Mouse (Mus musculus): Measurements from ENCODE around the gene Rbfox2. TPM values are rescaled to one million over a fixed set of nuclear protein-coding genes. Genes with fewer than 3 reads are reported as not detected.
"Not testable (repeated sequence)": the region's sequence is repeated elsewhere in the genome, so short reads cannot be mapped to it uniquely, and the experiment has no call there.

Gene Rbfox2
- polyA plus RNA-seq, 1 experiment from 2014 or later = 81.5 TPM

DNA sequence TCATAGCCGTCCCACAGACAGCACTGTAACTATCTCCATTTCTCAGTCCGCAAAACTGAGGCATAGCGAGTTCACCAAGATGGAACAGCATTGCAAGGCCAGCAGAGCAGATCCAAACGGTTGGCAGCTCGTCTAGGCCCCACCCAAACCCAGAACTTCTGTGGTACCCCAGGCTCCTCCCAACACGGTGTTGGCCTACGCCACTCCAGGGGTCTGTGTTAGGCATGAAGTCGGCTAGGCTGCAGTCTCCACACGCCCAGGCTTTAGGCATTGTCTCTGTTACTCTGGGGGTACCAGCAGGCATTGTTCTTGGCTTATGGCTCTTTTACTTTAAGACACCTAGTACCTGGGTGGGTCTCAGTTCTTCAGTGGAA is 30.2 kb upstream of the Rbfox2 start:
- H3K27ac ChIP-seq (ENCODE audit: low read depth, low read length) = no peak overlapping the region
- WGBS (ENCODE audit: insufficient replicate concordance) = 40% methylated on average over 9 of the region's 9 CpGs
- H3K4me1 ChIP-seq (ENCODE audit: control insufficient read depth, insufficient read depth, low read length) = peaks cover 12% of the 10 kb centered on the region
- H3K27me3 ChIP-seq (ENCODE audit: control insufficient read depth, insufficient read depth, low read length) = no peaks in the 10 kb centered on the region
- no peaks in the 10 kb centered on the region for H3K36me3 ChIP-seq (ENCODE audit: control insufficient read depth, insufficient read depth, low read length)
- no peak overlapping the region for H3K4me3 ChIP-seq (ENCODE audit: low read depth, low read length)
- peak overlapping the region; percentile 62 for H3K4me2 ChIP-seq
- H3K9ac ChIP-seq (ENCODE audit: low read depth, low read length) = peak overlapping the region; percentile 63; the same call in 1 of the 2 replicates
- H3K9me3 ChIP-seq (replicated peaks; ENCODE audit: control insufficient read depth, low read length) = no peaks in the 10 kb centered on the region
- ATAC-seq (replicated peaks; ENCODE audit: insufficient number of reproducible peaks, low FRiP score, low TSS enrichment) = no peak

DNA sequence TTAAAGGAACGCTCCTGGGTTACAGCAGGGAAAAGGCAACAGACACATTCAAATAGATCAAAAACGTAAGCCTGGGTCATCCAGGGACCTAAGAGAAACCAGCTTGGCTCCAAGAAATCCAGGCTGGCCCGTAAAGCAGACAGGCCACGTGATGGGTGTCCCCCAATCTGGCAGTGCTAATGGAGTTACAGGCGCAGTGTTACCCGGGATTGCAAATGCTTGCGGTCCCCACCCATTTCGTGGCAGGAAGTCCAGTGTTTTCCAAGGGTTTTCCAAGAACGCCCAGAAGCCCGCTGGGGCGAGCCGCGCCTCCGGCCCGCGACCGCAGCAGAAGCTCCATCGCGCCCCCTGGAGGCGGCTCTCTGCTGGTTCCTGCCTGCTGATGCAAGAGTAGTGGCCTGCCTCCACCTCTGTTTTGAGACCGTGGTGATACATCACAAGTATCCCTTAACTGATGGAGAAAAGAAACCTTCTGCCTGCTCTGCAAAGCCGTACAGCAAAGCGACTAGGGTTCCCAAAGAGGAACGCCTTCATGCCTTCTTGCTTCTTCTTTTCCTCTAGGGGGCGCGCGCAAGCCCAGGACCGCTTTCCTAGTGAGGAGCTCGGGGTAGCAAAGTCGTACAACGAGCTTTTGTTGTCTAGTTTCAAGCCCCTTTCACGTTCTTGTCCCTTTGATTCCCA is 29.6 kb upstream of the Rbfox2 start:
- Histone ChIP-seq H3K4me2 (peak overlapping the region; percentile 62), H3K9ac (ENCODE audit: low read depth, low read length) (peak overlapping the region; percentile 63), H3K36me3 (ENCODE audit: control insufficient read depth, insufficient read depth, low read length) (no peaks in the 10 kb centered on the region), H3K27me3 (ENCODE audit: control insufficient read depth, insufficient read depth, low read length) (no peaks in the 10 kb centered on the region), H3K4me3 (ENCODE audit: low read depth, low read length) (peak overlapping the region; percentile 30), H3K4me1 (ENCODE audit: control insufficient read depth, insufficient read depth, low read length) (peaks cover 12% of the 10 kb centered on the region), H3K27ac (ENCODE audit: low read depth, low read length) (peak overlapping the region; percentile 70), H3K9me3 (replicated peaks; ENCODE audit: control insufficient read depth, low read length) (no peaks in the 10 kb centered on the region)
- 2% methylated on average over 32 of the region's 32 CpGs for WGBS (ENCODE audit: insufficient replicate concordance)
- peak; percentile 76 for ATAC-seq (replicated peaks; ENCODE audit: insufficient number of reproducible peaks, low FRiP score, low TSS enrichment)

DNA sequence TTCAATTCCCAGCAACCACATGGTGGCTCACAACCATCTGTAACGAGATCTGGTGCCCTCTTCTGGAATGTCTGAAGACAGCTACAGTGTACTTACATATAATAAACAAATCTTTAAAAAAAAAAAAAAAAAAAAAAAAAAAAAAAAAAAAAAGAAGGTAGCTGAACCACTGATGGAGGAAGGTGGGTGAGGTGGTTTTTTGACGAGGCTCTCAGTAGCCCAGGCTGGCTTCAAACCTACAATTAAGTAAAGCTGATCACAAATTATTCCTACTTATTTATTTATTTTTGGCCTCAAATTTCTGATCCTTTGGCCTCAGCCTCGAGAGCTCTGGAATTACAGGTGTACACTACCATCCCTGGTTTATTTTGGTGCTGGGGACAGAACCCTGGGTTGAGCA is 28.4 kb upstream of the Rbfox2 start:
- not testable (repeated sequence) for H3K27me3 ChIP-seq (ENCODE audit: control insufficient read depth, insufficient read depth, low read length); H3K27ac ChIP-seq (ENCODE audit: low read depth, low read length); H3K4me2 ChIP-seq; H3K36me3 ChIP-seq (ENCODE audit: control insufficient read depth, insufficient read depth, low read length); H3K9me3 ChIP-seq (replicated peaks; ENCODE audit: control insufficient read depth, low read length); H3K4me3 ChIP-seq (ENCODE audit: low read depth, low read length); H3K9ac ChIP-seq (ENCODE audit: low read depth, low read length); ATAC-seq (replicated peaks; ENCODE audit: insufficient number of reproducible peaks, low FRiP score, low TSS enrichment)
- 83% methylated on average over 3 of the region's 3 CpGs for WGBS (ENCODE audit: insufficient replicate concordance)
- H3K4me1 ChIP-seq (ENCODE audit: control insufficient read depth, insufficient read depth, low read length) = peaks cover 12% of the 10 kb centered on the region

DNA sequence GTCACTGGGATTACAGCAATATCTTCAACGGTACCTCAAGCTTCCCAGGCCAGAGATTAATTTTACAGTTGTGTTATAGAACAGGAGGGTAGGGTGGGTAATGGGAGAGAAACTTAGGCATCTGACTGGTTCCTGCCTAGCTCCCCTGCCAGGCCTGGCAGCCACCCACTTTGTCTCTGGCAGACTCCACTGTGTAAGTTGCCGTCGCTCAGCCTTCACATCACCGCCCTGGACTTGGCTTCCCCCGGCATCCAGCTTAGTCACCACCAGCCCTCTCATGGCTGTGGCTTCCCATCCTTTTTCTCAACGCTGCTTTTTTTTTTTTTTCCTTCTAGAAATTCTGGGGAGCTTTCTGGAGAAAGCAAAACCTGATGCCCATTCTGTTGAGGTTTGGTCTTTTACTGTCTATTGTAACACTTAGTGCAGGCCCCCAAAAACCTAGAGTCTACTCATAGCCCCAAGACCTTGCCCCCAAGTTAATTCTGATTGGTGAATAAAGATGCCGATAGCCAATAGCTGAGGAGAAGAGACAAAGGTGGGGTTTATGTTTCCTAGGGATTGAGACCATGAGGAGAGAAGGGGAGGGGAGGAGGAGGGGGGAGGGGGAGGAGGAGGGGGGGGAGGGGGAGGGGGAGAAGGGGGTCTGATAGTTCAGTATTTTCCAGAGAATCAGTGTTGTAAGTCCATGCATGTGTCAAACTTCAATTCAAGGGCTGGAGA is 25.6 kb upstream of the Rbfox2 start:
- H3K9me3 ChIP-seq (replicated peaks; ENCODE audit: control insufficient read depth, low read length) = no peaks in the 10 kb centered on the region
- no peak overlapping the region for H3K4me3 ChIP-seq (ENCODE audit: low read depth, low read length)
- ATAC-seq (replicated peaks; ENCODE audit: insufficient number of reproducible peaks, low FRiP score, low TSS enrichment) = no peak
- no peak overlapping the region for H3K27ac ChIP-seq (ENCODE audit: low read depth, low read length)
- 69% methylated on average over 7 of the region's 7 CpGs for WGBS (ENCODE audit: insufficient replicate concordance)
- peaks cover 12% of the 10 kb centered on the region for H3K4me1 ChIP-seq (ENCODE audit: control insufficient read depth, insufficient read depth, low read length)
- H3K4me2 ChIP-seq = no peak overlapping the region
- no peaks in the 10 kb centered on the region for H3K36me3 ChIP-seq (ENCODE audit: control insufficient read depth, insufficient read depth, low read length)
- no peaks in the 10 kb centered on the region for H3K27me3 ChIP-seq (ENCODE audit: control insufficient read depth, insufficient read depth, low read length)
- no peak overlapping the region for H3K9ac ChIP-seq (ENCODE audit: low read depth, low read length)

DNA sequence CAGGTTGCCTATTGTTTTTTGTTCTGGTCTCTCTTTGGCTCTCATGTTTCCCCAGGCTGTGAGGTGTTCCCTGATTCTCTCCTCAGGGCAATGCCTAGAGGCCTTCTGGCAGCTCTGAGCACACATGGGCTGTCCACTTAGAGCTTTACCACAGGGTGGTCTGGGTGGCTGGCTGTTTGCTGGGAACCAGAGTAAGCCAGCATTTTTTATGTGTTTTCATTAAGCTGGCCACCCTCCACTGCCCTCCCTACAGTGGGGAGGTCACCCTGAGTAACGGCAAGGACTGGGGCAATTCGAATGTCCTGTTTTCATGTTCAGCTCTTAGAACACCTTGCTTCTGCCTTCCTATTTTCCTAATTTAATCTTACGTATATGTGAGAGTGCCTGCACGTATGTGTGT is 24.6 kb upstream of the Rbfox2 start:
- no peak overlapping the region for H3K9ac ChIP-seq (ENCODE audit: low read depth, low read length)
- ATAC-seq (replicated peaks; ENCODE audit: insufficient number of reproducible peaks, low FRiP score, low TSS enrichment) = no peak
- H3K4me2 ChIP-seq = no peak overlapping the region
- 83% methylated on average over 4 of the region's 4 CpGs for WGBS (ENCODE audit: insufficient replicate concordance)
- no peak overlapping the region for H3K4me3 ChIP-seq (ENCODE audit: low read depth, low read length)
- no peaks in the 10 kb centered on the region for H3K27me3 ChIP-seq (ENCODE audit: control insufficient read depth, insufficient read depth, low read length)
- no peaks in the 10 kb centered on the region for H3K36me3 ChIP-seq (ENCODE audit: control insufficient read depth, insufficient read depth, low read length)
- peaks cover 10% of the 10 kb centered on the region for H3K4me1 ChIP-seq (ENCODE audit: control insufficient read depth, insufficient read depth, low read length)
- no peak overlapping the region for H3K27ac ChIP-seq (ENCODE audit: low read depth, low read length)
- H3K9me3 ChIP-seq (replicated peaks; ENCODE audit: control insufficient read depth, low read length) = no peaks in the 10 kb centered on the region

DNA sequence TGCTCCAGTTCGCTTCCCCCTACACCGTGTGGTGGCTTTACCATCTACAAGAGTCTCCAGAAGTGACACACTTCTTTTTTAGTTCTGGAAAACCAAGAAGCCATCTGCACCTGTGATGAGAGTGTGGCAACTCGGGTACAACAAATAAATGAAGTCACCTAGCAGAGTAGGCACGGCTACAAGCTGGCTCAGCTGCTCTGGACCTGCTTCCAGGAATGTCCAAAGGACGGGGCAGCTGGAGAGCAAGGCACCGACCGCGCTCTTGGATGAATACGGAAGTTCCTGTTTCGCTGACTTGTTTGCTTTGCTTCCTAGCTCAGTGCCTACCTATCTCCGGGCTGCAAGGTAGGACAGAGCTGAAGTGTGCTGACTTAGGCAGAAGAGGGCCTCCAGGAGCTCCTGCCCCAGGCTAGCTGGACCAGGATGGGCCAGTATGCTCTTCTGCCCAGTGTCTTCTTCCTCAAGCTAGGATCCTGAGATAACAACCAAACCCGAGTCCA is 22.9 kb upstream of the Rbfox2 start:
- H3K27ac ChIP-seq (ENCODE audit: low read depth, low read length) = 0 out of 2 replicates have a peak overlapping the region, but pooled peaks have one; percentile 15
- 59% methylated on average over 12 of the region's 12 CpGs for WGBS (ENCODE audit: insufficient replicate concordance)
- no peak for ATAC-seq (replicated peaks; ENCODE audit: insufficient number of reproducible peaks, low FRiP score, low TSS enrichment)
- peaks cover 7% of the 10 kb centered on the region; the same call in 1 of the 2 replicates for H3K4me1 ChIP-seq (ENCODE audit: control insufficient read depth, insufficient read depth, low read length)
- H3K27me3 ChIP-seq (ENCODE audit: control insufficient read depth, insufficient read depth, low read length) = no peaks in the 10 kb centered on the region
- H3K36me3 ChIP-seq (ENCODE audit: control insufficient read depth, insufficient read depth, low read length) = no peaks in the 10 kb centered on the region
- no peak overlapping the region for H3K9ac ChIP-seq (ENCODE audit: low read depth, low read length)
- no peaks in the 10 kb centered on the region for H3K9me3 ChIP-seq (replicated peaks; ENCODE audit: control insufficient read depth, low read length)
- no peak overlapping the region for H3K4me3 ChIP-seq (ENCODE audit: low read depth, low read length)
- H3K4me2 ChIP-seq = peak overlapping the region; percentile 8; the same call in 1 of the 2 replicates

DNA sequence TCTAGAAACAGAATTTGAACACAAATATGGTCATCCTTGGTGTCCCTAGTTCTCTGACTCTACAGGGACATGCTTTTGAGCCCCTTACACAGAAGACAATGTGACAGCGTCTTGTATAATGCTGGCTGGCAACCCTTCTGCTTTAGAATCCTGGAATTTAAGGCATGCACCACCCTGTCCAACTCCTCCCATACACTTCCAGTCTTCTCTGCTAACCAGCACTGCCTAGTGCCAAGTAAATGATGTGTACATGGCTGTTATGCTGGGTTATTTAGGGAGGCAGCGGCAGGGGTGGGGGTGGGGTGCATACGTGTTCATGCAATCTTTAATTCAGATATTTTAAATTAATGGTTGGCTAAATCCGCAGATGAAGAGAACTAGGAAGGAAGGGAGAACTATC is 19.6 kb upstream of the Rbfox2 start:
- Histone ChIP-seq H3K27me3 (ENCODE audit: control insufficient read depth, insufficient read depth, low read length) (no peaks in the 10 kb centered on the region), H3K4me3 (ENCODE audit: low read depth, low read length) (no peak overlapping the region), H3K9me3 (replicated peaks; ENCODE audit: control insufficient read depth, low read length) (no peaks in the 10 kb centered on the region), H3K9ac (ENCODE audit: low read depth, low read length) (no peak overlapping the region), H3K27ac (ENCODE audit: low read depth, low read length) (no peak overlapping the region), H3K4me2 (no peak overlapping the region), H3K36me3 (ENCODE audit: control insufficient read depth, insufficient read depth, low read length) (no peaks in the 10 kb centered on the region), H3K4me1 (ENCODE audit: control insufficient read depth, insufficient read depth, low read length) (0 out of 2 replicates have a peak, but pooled peaks cover 3% of the 10 kb centered on the region)
- 65% methylated on average over 4 of the region's 4 CpGs for WGBS (ENCODE audit: insufficient replicate concordance)
- ATAC-seq (replicated peaks; ENCODE audit: insufficient number of reproducible peaks, low FRiP score, low TSS enrichment) = no peak

DNA sequence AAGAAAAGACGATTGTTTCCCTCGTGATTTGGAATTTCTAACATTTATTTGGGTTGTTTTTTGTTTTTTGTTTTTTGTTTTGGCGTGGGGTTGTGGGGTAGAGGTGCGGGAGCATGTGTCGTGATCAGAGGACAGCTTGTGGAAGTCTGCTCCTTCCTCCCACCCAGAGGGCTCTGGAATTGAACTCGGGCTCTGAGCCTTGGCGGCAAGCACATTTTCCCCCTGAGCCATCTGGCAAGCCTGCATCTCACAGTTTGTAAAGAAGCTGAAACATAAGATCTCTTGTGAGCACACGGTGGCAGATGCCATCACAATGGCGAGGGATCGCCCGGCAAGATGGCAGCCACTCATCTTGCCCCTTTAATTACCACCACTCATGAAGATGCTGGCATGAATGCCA is 17.6 kb upstream of the Rbfox2 start:
- H3K27ac ChIP-seq (ENCODE audit: low read depth, low read length) = no peak overlapping the region
- no peak overlapping the region for H3K4me2 ChIP-seq
- H3K4me3 ChIP-seq (ENCODE audit: low read depth, low read length) = no peak overlapping the region
- H3K9ac ChIP-seq (ENCODE audit: low read depth, low read length) = no peak overlapping the region
- H3K36me3 ChIP-seq (ENCODE audit: control insufficient read depth, insufficient read depth, low read length) = no peaks in the 10 kb centered on the region
- 87% methylated on average over 11 of the region's 11 CpGs for WGBS (ENCODE audit: insufficient replicate concordance)
- no peak for ATAC-seq (replicated peaks; ENCODE audit: insufficient number of reproducible peaks, low FRiP score, low TSS enrichment)
- no peaks in the 10 kb centered on the region for H3K9me3 ChIP-seq (replicated peaks; ENCODE audit: control insufficient read depth, low read length)
- no peaks in the 10 kb centered on the region for H3K27me3 ChIP-seq (ENCODE audit: control insufficient read depth, insufficient read depth, low read length)
- H3K4me1 ChIP-seq (ENCODE audit: control insufficient read depth, insufficient read depth, low read length) = 0 out of 2 replicates have a peak, but pooled peaks cover 3% of the 10 kb centered on the region
